8 mouse cellular contexts compared by ENCODE assay signal in genomic region chr8:107503354-107503753, GRCm38 (mm10).
DNase-seq lines count a peak whose midpoint lies in the region; ATAC-seq lines count a peak whose summit lies in the region.

No protein-coding gene starts in this region.

- no peak overlapping the region for H3K4me2 ChIP-seq in heart, embryonic 16.5 days (ENCODE audit: low read depth, low read length)
- H3K4me2 ChIP-seq in forebrain, embryonic 12.5 days: no peak overlapping the region
- H3K4me2 ChIP-seq in neural tube, embryonic 11.5 days (ENCODE audit: low read depth): no peak overlapping the region

- WGBS in heart, embryonic 16.5 days: 16% methylated on average over 6 of the region's 6 CpGs
- WGBS in forebrain, embryonic 12.5 days: 27% methylated on average over 6 of the region's 6 CpGs
- 3% methylated on average over 6 of the region's 6 CpGs for WGBS in neural tube, embryonic 11.5 days

- H3K27ac ChIP-seq in heart, embryonic 16.5 days (ENCODE audit: low read length): peak overlapping the region; percentile 32
- H3K27ac ChIP-seq in forebrain, embryonic 12.5 days: 0 out of 2 replicates have a peak overlapping the region, but pooled peaks have one; percentile 46
- peak overlapping the region; percentile 36; the same call in 1 of the 2 replicates for H3K27ac ChIP-seq in neural tube, embryonic 11.5 days (ENCODE audit: low read depth, low read length)

- intact Hi-C loops in heart, postnatal 10 days (cut with DNase I): no loop called here

- no peaks in the 10 kb centered on the region for H3K27me3 ChIP-seq in heart, embryonic 16.5 days (ENCODE audit: control insufficient read depth, insufficient read depth, low read length)
- no peaks in the 10 kb centered on the region for H3K27me3 ChIP-seq in forebrain, embryonic 12.5 days
- no peaks in the 10 kb centered on the region for H3K27me3 ChIP-seq in neural tube, embryonic 11.5 days (ENCODE audit: control insufficient read depth, insufficient read depth, low read length)

- no peak for DNase-seq in heart, postnatal 10 days
- peak; percentile 23 for DNase-seq in kidney, postnatal 10 days
- DNase-seq in neural tube, embryonic 11.5 days (ENCODE audit: low spot score): peak; percentile 62
- no peak for DNase-seq in testis, postnatal 10 days (ENCODE audit: low spot score)
- DNase-seq in layer of hippocampus, adult 8-10 months (ENCODE audit: low spot score in 2 of 2): no peak
- no peak for DNase-seq in adrenal gland, postnatal 25 days

- H3K4me3 ChIP-seq in heart, embryonic 16.5 days (ENCODE audit: low read length): no peak overlapping the region
- no peak overlapping the region for H3K4me3 ChIP-seq in forebrain, embryonic 12.5 days (replicated peaks)
- H3K4me3 ChIP-seq in neural tube, embryonic 11.5 days (ENCODE audit: low read depth, low read length): no peak overlapping the region

- peaks cover 2% of the 10 kb centered on the region; the same call in 1 of the 2 replicates for H3K36me3 ChIP-seq in heart, embryonic 16.5 days (ENCODE audit: control insufficient read depth, insufficient read depth)
- peaks cover 14% of the 10 kb centered on the region; the same call in 1 of the 2 replicates for H3K36me3 ChIP-seq in forebrain, embryonic 12.5 days (replicated peaks)
- H3K36me3 ChIP-seq in neural tube, embryonic 11.5 days (ENCODE audit: control insufficient read depth, insufficient read depth, low read length): peaks cover 3% of the 10 kb centered on the region; the same call in 1 of the 2 replicates

- no peak overlapping the region for H3K9ac ChIP-seq in heart, embryonic 16.5 days (ENCODE audit: low read length)
- no peak overlapping the region for H3K9ac ChIP-seq in forebrain, embryonic 12.5 days
- no peak overlapping the region for H3K9ac ChIP-seq in neural tube, embryonic 11.5 days (ENCODE audit: low read length)

- no peaks in the 10 kb centered on the region for H3K9me3 ChIP-seq in heart, embryonic 16.5 days (replicated peaks; ENCODE audit: control insufficient read depth, low read length)
- H3K9me3 ChIP-seq in forebrain, embryonic 12.5 days: no peaks in the 10 kb centered on the region
- H3K9me3 ChIP-seq in neural tube, embryonic 11.5 days (ENCODE audit: control insufficient read depth, low read length): no peaks in the 10 kb centered on the region

- peaks cover 35% of the 10 kb centered on the region for H3K4me1 ChIP-seq in heart, embryonic 16.5 days (ENCODE audit: control insufficient read depth, insufficient read depth, low read length)
- H3K4me1 ChIP-seq in forebrain, embryonic 12.5 days: peaks cover 20% of the 10 kb centered on the region
- peaks cover 11% of the 10 kb centered on the region for H3K4me1 ChIP-seq in neural tube, embryonic 11.5 days (ENCODE audit: control insufficient read depth, insufficient read depth, low read length)

- ATAC-seq in heart, embryonic 16.5 days (replicated peaks; ENCODE audit: extremely low read depth, insufficient read depth, low FRiP score): peak; percentile 15; the same call in 1 of the 2 replicates
- ATAC-seq in forebrain, embryonic 12.5 days (ENCODE audit: low FRiP score): peak; percentile 39; the same call in 1 of the 2 replicates
- peak; percentile 68 for ATAC-seq in neural tube, embryonic 11.5 days (ENCODE audit: insufficient read depth, low FRiP score, low TSS enrichment)

Comparison
In these comparisons a context has a peak if more than half of its experiments do, and no peak if none do; other contexts are left out.
1. ATAC-seq: peak in every context shown above with its lines; median percentile 68 in neural tube, embryonic 11.5 days; 39 in forebrain, embryonic 12.5 days; 15 in heart, embryonic 16.5 days.
2. DNase-seq: peak in kidney, postnatal 10 days (single experiment) and neural tube, embryonic 11.5 days (single experiment); none in heart, postnatal 10 days (0 of 2), testis, postnatal 10 days (single experiment), layer of hippocampus, adult 8-10 months (0 of 2) and adrenal gland, postnatal 25 days (single experiment).
3. Peak in every context shown above with its lines, with median percentiles within 50 percentile points of each other: H3K27ac ChIP-seq.